Mouse (Mus musculus): Measurements from ENCODE around the gene Gm44502. TPM values are rescaled to one million over a fixed set of nuclear protein-coding genes. Genes with fewer than 3 reads are reported as not detected.

Gene Gm44502
- polyA plus RNA-seq, 1 experiment: 0.06 TPM

DNA sequence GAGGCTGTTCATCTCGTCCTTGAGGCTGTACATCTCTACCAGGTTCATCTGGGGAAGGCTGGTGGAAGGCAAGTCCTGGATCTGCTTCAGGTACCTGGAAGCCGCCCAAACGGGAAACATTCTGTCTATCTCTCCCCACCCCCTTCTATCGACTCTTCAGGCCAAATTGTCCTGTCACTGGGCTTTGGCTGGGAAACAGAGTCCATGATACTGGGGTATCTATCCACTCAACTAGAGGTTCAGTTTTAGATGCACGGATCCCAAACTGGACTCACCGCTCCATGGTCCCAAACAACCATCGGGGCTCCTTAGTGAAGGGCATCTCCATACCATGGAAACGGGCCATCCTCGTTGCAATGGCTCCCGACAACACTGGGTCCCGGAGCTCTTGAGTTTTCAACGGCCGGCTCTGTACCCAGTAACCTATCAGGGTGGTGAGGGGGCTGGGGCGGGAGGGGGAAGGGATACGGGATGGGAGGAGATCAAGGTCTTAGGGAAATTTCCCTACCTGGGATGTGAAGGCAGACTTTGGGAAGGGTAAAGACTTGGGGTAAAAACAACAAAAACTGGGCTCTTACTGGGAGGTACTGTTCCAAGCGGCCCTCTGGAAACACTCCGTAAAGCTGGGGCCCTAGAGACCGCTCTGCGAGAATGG, 1.2 kb downstream of the Gm44502 start:
- Histone ChIP-seq H3K79me2 (ENCODE audit: control insufficient read depth, insufficient read depth) (peaks cover 17% of the 10 kb centered on the region), H3K27me3 (ENCODE audit: control insufficient read depth, insufficient read depth, insufficient read length) (no peaks in the 10 kb centered on the region), H3K4me3 (ENCODE audit: insufficient read depth, poor library complexity, severe bottlenecking) (peak overlapping the region; percentile 98), H3ac (ENCODE audit: control insufficient read depth, insufficient read length, low read depth) (no peak overlapping the region), H3K79me3 (ENCODE audit: low read depth) (peaks cover 9% of the 10 kb centered on the region), H3K36me3 (ENCODE audit: control insufficient read depth, insufficient read depth) (peaks cover 19% of the 10 kb centered on the region)
- no peak for TF ChIP-seq CTCF (IDR thresholded peaks at IDR 0.05; ENCODE audit: control insufficient read depth, insufficient read depth, insufficient read length)
- no peak for TF ChIP-seq MYOD1 (IDR thresholded peaks at IDR 0.05; ENCODE audit: control insufficient read depth, insufficient read length, low read depth)
- TF ChIP-seq MYOG (IDR thresholded peaks at IDR 0.05; ENCODE audit: control insufficient read depth, extremely low read depth, insufficient read length): no peak
- no peak for TF ChIP-seq USF1 (IDR thresholded peaks at IDR 0.05; ENCODE audit: low read depth)
- no peak for TF ChIP-seq MAX (IDR thresholded peaks at IDR 0.05)
- TF ChIP-seq FOSL1 (IDR thresholded peaks at IDR 0.05; ENCODE audit: insufficient read depth, low read length, poor library complexity, severe bottlenecking): no peak
- no peak for TF ChIP-seq CEBPB (IDR thresholded peaks at IDR 0.05; ENCODE audit: low read depth)

DNA sequence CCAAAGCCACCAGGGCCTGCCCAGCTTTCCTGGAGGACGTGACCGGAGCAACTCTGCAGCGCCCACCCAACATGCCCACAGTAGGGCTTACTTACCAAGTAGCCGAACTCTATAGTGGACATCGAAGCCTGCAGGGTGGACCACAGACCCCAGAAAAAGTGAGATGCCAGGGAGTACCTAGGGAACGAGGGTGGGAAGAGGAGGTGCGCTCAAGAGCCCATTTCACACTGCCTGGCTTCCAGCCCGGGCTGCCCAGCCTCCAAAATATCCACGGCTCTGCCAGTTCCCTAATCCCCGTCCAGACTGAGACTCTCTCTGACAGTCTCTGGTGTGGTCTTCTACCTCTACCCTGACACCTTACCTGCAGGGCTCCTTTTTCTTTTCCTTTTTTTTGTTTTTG, 2.8 kb downstream of the Gm44502 start:
- Histone ChIP-seq H3K4me3 (ENCODE audit: insufficient read depth, poor library complexity, severe bottlenecking) (no peak overlapping the region), H3K36me3 (ENCODE audit: control insufficient read depth, insufficient read depth) (peaks cover 27% of the 10 kb centered on the region), H3ac (ENCODE audit: control insufficient read depth, insufficient read length, low read depth) (no peak overlapping the region), H3K79me2 (ENCODE audit: control insufficient read depth, insufficient read depth) (peaks cover 17% of the 10 kb centered on the region), H3K79me3 (ENCODE audit: low read depth) (peaks cover 9% of the 10 kb centered on the region), H3K27me3 (ENCODE audit: control insufficient read depth, insufficient read depth, insufficient read length) (no peaks in the 10 kb centered on the region)
- TF ChIP-seq FOSL1 (IDR thresholded peaks at IDR 0.05; ENCODE audit: insufficient read depth, low read length, poor library complexity, severe bottlenecking) (no peak), MYOD1 (IDR thresholded peaks at IDR 0.05; ENCODE audit: control insufficient read depth, insufficient read length, low read depth) (no peak), MAX (IDR thresholded peaks at IDR 0.05) (no peak), CEBPB (IDR thresholded peaks at IDR 0.05; ENCODE audit: low read depth) (no peak), MYOG (IDR thresholded peaks at IDR 0.05; ENCODE audit: control insufficient read depth, extremely low read depth, insufficient read length) (no peak), CTCF (IDR thresholded peaks at IDR 0.05; ENCODE audit: control insufficient read depth, insufficient read depth, insufficient read length) (no peak), USF1 (IDR thresholded peaks at IDR 0.05; ENCODE audit: low read depth) (no peak)

DNA sequence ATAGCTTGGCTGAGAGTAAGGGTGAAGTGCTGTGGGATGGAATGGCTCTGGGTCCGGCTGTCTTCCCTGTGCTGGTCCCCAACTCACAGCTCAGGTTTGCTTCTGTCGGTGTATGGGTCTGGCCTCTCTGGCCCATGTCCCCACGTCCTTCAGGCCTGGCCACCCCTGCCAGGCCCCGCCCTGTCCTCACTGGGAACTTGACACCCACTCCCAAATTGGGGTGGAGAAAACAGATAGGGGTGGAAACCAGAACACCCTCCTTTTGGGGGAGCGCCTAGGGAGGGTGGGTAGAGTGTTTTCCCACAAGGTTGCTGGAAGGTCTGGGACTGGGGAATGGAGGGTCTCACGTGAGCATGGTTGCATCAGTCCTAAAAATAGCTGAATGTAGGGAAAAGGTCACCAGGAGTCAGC, 3.8 kb downstream of the Gm44502 start, which contains the start of gene Cpt1b:
Gene Cpt1b, minus strand, starts transcription at position 153 of the 411 bp plus-strand sequence.
- H3K79me2 ChIP-seq (ENCODE audit: control insufficient read depth, insufficient read depth): peaks cover 17% of the 10 kb centered on the region
- no peak for TF ChIP-seq MYOD1 (IDR thresholded peaks at IDR 0.05; ENCODE audit: control insufficient read depth, insufficient read length, low read depth)
- no peak for TF ChIP-seq USF1 (IDR thresholded peaks at IDR 0.05; ENCODE audit: low read depth)
- no peak for TF ChIP-seq CEBPB (IDR thresholded peaks at IDR 0.05; ENCODE audit: low read depth)
- no peak for TF ChIP-seq FOSL1 (IDR thresholded peaks at IDR 0.05; ENCODE audit: insufficient read depth, low read length, poor library complexity, severe bottlenecking)
- no peak for TF ChIP-seq MAX (IDR thresholded peaks at IDR 0.05)
- TF ChIP-seq CTCF (IDR thresholded peaks at IDR 0.05; ENCODE audit: control insufficient read depth, insufficient read depth, insufficient read length): no peak
- TF ChIP-seq MYOG (IDR thresholded peaks at IDR 0.05; ENCODE audit: control insufficient read depth, extremely low read depth, insufficient read length): no peak
- peaks cover 9% of the 10 kb centered on the region for H3K79me3 ChIP-seq (ENCODE audit: low read depth)
- H3ac ChIP-seq (ENCODE audit: control insufficient read depth, insufficient read length, low read depth): no peak within 1 kb of the TSS
- no peaks in the 10 kb centered on the region for H3K27me3 ChIP-seq (ENCODE audit: control insufficient read depth, insufficient read depth, insufficient read length)
- H3K36me3 ChIP-seq (ENCODE audit: control insufficient read depth, insufficient read depth): peaks cover 31% of the 10 kb centered on the region
- no peak within 1 kb of the TSS for H3K4me3 ChIP-seq (ENCODE audit: insufficient read depth, poor library complexity, severe bottlenecking)

DNA sequence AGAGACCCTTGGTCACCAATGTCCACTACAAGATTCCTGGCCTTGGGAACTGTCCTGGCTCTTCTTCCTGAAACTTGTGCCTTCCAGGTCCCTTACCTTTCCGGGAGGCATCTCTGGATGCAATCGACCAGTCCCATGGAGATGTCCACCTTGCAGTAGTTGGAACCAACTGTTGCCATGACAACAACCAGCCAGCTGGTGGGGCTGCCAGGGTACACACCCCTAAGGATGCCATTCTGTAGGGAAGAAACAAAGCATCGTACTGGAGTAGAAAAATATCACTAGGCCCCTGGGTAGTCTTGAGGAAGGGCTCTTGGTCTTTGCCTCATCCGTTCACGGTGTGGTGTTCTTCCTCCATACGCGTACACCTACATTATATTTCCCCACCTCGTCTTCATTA, 4.9 kb downstream of the Gm44502 start:
- Histone ChIP-seq H3K79me2 (ENCODE audit: control insufficient read depth, insufficient read depth) (peaks cover 17% of the 10 kb centered on the region), H3K4me3 (ENCODE audit: insufficient read depth, poor library complexity, severe bottlenecking) (no peak overlapping the region), H3K36me3 (ENCODE audit: control insufficient read depth, insufficient read depth) (peaks cover 42% of the 10 kb centered on the region), H3ac (ENCODE audit: control insufficient read depth, insufficient read length, low read depth) (no peak overlapping the region), H3K79me3 (ENCODE audit: low read depth) (peaks cover 9% of the 10 kb centered on the region), H3K27me3 (ENCODE audit: control insufficient read depth, insufficient read depth, insufficient read length) (no peaks in the 10 kb centered on the region)
- TF ChIP-seq CTCF (IDR thresholded peaks at IDR 0.05; ENCODE audit: control insufficient read depth, insufficient read depth, insufficient read length) (no peak), FOSL1 (IDR thresholded peaks at IDR 0.05; ENCODE audit: insufficient read depth, low read length, poor library complexity, severe bottlenecking) (no peak), MYOG (IDR thresholded peaks at IDR 0.05; ENCODE audit: control insufficient read depth, extremely low read depth, insufficient read length) (no peak), MAX (IDR thresholded peaks at IDR 0.05) (no peak), USF1 (IDR thresholded peaks at IDR 0.05; ENCODE audit: low read depth) (no peak), MYOD1 (IDR thresholded peaks at IDR 0.05; ENCODE audit: control insufficient read depth, insufficient read length, low read depth) (no peak), CEBPB (IDR thresholded peaks at IDR 0.05; ENCODE audit: low read depth) (no peak)

DNA sequence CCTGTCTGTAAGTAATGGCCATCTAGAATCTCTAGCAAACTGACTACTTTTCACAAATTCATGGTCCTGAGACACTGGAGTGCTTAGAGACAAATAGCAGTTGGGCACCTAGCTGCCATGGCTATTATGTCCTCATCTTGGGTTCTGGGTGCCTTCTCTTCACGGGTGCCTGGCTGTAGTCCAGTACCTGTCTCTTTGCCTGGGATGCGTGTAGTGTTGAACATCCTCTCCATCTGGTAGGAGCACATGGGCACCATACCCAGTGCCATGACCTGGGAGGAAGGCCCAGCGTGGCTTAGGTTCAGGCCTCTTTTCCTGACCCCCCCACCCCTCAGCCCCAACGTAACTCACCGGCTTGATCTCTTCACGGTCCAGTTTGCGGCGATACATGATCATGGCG, 7.6 kb downstream of the Gm44502 start:
- H3ac ChIP-seq (ENCODE audit: control insufficient read depth, insufficient read length, low read depth): no peak overlapping the region
- no peaks in the 10 kb centered on the region for H3K27me3 ChIP-seq (ENCODE audit: control insufficient read depth, insufficient read depth, insufficient read length)
- H3K4me3 ChIP-seq (ENCODE audit: insufficient read depth, poor library complexity, severe bottlenecking): no peak overlapping the region
- H3K36me3 ChIP-seq (ENCODE audit: control insufficient read depth, insufficient read depth): peaks cover 62% of the 10 kb centered on the region
- H3K79me2 ChIP-seq (ENCODE audit: control insufficient read depth, insufficient read depth): no peaks in the 10 kb centered on the region
- TF ChIP-seq MYOD1 (IDR thresholded peaks at IDR 0.05; ENCODE audit: control insufficient read depth, insufficient read length, low read depth) (no peak), CTCF (IDR thresholded peaks at IDR 0.05; ENCODE audit: control insufficient read depth, insufficient read depth, insufficient read length) (no peak), MYOG (IDR thresholded peaks at IDR 0.05; ENCODE audit: control insufficient read depth, extremely low read depth, insufficient read length) (no peak), FOSL1 (IDR thresholded peaks at IDR 0.05; ENCODE audit: insufficient read depth, low read length, poor library complexity, severe bottlenecking) (no peak), USF1 (IDR thresholded peaks at IDR 0.05; ENCODE audit: low read depth) (no peak), MAX (IDR thresholded peaks at IDR 0.05) (no peak), CEBPB (IDR thresholded peaks at IDR 0.05; ENCODE audit: low read depth) (no peak)
- H3K79me3 ChIP-seq (ENCODE audit: low read depth): no peaks in the 10 kb centered on the region
